Mouse (Mus musculus): ENCODE results near the gene Foxred2. TPM values are rescaled to one million over a fixed set of nuclear protein-coding genes. Genes with fewer than 3 reads are reported as not detected.

The Foxred2 gene
- polyA plus RNA-seq, 1 experiment from 2014 or later, result 10.8 TPM

DNA sequence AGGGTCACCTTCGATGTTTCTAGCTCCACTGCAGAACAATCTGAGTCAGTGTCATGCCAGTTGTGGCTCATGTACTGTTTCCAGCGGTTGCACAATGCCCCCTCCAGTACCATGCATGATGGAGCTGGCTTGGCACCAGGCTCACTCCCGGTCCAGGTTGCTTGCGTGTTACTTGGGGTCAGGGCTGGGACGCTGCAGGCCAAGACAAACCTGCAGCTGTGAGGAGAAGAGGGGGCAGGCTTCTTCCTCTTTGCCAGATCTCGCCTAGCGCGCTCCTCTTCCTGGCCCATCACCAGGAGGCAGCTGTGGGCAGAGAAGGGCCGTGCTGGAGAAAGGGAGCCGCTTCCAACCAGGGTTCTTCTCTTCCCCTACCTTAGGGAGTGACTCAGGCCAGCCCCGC, 22.2 kb downstream of the Foxred2 start:
- Histone ChIP-seq H3K4me2 (replicated peaks) (no peak overlapping the region), H3K27ac (no peak overlapping the region)

DNA sequence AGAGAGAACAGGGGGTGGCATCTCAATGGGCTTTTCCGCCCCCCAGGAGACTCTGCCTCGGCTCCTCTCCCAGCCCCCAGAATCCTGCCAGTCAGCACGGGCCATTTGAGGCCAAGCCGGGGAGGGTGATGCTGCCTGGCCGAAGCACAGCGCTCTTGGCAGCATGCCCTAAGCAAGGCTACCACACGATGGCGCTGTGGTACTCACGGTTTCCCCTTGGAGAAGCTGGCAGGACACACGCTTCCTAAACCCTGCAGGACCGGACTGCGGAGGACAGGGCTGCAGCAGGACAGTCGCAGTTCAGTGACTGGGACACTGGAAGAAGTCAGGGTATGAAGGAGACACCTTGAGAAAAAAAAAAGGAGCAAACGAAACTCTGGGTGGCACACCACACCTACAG, 22.8 kb downstream of the Foxred2 start:
- H3K27ac ChIP-seq, result no peak overlapping the region
- under 1% methylated on average over 14 of the region's 14 CpGs for WGBS
- H3K9ac ChIP-seq, result peak overlapping the region; percentile 42; the same call in 1 of the 2 replicates
- no peaks in the 10 kb centered on the region for H3K9me3 ChIP-seq (ENCODE audit: control insufficient read depth, low read length)
- H3K4me1 ChIP-seq (replicated peaks; ENCODE audit: control insufficient read depth, insufficient read depth, low read length), result peaks cover 14% of the 10 kb centered on the region
- peak; percentile 98 for DNase-seq (ENCODE audit: low spot score)
- H3K27me3 ChIP-seq (ENCODE audit: control insufficient read depth, insufficient read depth, low read length), result no peaks in the 10 kb centered on the region
- no peaks in the 10 kb centered on the region for H3K36me3 ChIP-seq (replicated peaks; ENCODE audit: control insufficient read depth, insufficient read depth)
- H3K4me3 ChIP-seq (replicated peaks; ENCODE audit: low read length), result peak overlapping the region; percentile 10; the same call in 1 of the 2 replicates
- peak; percentile 42; the same call in 1 of the 2 replicates for ATAC-seq (ENCODE audit: low FRiP score)
- peak overlapping the region; percentile 42 for H3K4me2 ChIP-seq (replicated peaks)

More for the DNA sequence above, 22.2 kb downstream of the Foxred2 start:
- Histone ChIP-seq H3K36me3 (replicated peaks; ENCODE audit: control insufficient read depth, insufficient read depth) (no peaks in the 10 kb centered on the region), H3K27me3 (ENCODE audit: control insufficient read depth, insufficient read depth, low read length) (no peaks in the 10 kb centered on the region), H3K4me1 (replicated peaks; ENCODE audit: control insufficient read depth, insufficient read depth, low read length) (peaks cover 13% of the 10 kb centered on the region), H3K4me3 (replicated peaks; ENCODE audit: low read length) (no peak overlapping the region), H3K9ac (no peak overlapping the region), H3K9me3 (ENCODE audit: control insufficient read depth, low read length) (no peaks in the 10 kb centered on the region)
- WGBS, result 76% methylated on average over 11 of the region's 11 CpGs
- DNase-seq (ENCODE audit: low spot score), result no peak
- ATAC-seq (ENCODE audit: low FRiP score), result no peak

DNA sequence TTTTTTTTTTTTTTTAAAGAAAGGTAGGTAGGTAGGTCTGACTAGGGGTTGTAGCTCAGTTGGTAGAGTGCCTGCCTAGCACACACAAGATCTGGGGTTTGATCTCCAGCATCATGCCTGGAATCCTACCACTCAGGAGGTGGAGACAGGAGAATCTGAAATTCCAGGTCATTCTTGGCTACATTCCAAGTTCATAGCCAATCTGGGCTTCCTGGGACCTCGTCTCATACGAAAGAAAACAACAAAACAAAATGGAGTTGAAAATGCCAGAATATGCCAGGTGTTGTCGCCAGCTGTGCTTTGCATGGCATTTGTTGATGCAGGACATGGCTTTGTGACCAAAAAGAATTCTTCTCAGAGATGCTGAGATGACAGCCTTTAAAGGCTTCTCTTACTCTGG, 23.3 kb downstream of the Foxred2 start:
- 80% methylated on average over 3 of the region's 3 CpGs for WGBS
- Histone ChIP-seq H3K4me3 (replicated peaks; ENCODE audit: low read length) (no peak overlapping the region), H3K36me3 (replicated peaks; ENCODE audit: control insufficient read depth, insufficient read depth) (no peaks in the 10 kb centered on the region), H3K4me1 (replicated peaks; ENCODE audit: control insufficient read depth, insufficient read depth, low read length) (peaks cover 14% of the 10 kb centered on the region), H3K9ac (0 out of 2 replicates have a peak overlapping the region, but pooled peaks have one; percentile 42), H3K27me3 (ENCODE audit: control insufficient read depth, insufficient read depth, low read length) (no peaks in the 10 kb centered on the region), H3K27ac (no peak overlapping the region), H3K4me2 (replicated peaks) (no peak overlapping the region), H3K9me3 (ENCODE audit: control insufficient read depth, low read length) (no peaks in the 10 kb centered on the region)
- DNase-seq (ENCODE audit: low spot score) (no peak), ATAC-seq (ENCODE audit: low FRiP score) (no peak)

DNA sequence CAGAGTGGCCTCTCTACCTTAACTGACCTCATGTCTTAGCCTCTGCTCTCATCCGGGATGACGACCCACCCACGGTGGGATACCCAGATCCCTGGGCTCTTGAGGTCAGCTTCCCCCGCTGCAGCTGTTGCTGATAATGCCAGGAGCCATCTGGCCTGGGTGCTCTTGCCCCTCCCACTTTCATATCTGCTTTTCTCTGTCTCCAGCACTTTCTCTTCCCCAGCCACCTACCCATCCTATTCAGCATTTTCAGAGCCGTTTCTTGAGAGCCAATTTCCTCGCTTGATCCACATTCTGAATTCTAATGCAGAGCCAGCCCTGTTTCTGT, 24.9 kb downstream of the Foxred2 start:
- DNase-seq (ENCODE audit: low spot score), result no peak
- H3K27ac ChIP-seq, result no peak overlapping the region
- no peak for ATAC-seq (ENCODE audit: low FRiP score)
- no peak overlapping the region for H3K4me2 ChIP-seq (replicated peaks)
- H3K4me3 ChIP-seq (replicated peaks; ENCODE audit: low read length), result no peak overlapping the region
- WGBS, result 75% methylated on average over 6 of the region's 6 CpGs
- peaks cover 22% of the 10 kb centered on the region for H3K4me1 ChIP-seq (replicated peaks; ENCODE audit: control insufficient read depth, insufficient read depth, low read length)
- peaks cover 7% of the 10 kb centered on the region for H3K36me3 ChIP-seq (replicated peaks; ENCODE audit: control insufficient read depth, insufficient read depth)
- no peaks in the 10 kb centered on the region for H3K27me3 ChIP-seq (ENCODE audit: control insufficient read depth, insufficient read depth, low read length)
- H3K9ac ChIP-seq, result no peak overlapping the region
- H3K9me3 ChIP-seq (ENCODE audit: control insufficient read depth, low read length), result no peaks in the 10 kb centered on the region

GRCm38 (mm10) chr15:77930986-77931688, 25.4 kb downstream of the Foxred2 start:
- no peaks in the 10 kb centered on the region for H3K27me3 ChIP-seq (ENCODE audit: control insufficient read depth, insufficient read depth, low read length)
- no peak overlapping the region for H3K9ac ChIP-seq
- H3K36me3 ChIP-seq (replicated peaks; ENCODE audit: control insufficient read depth, insufficient read depth), result peaks cover 12% of the 10 kb centered on the region
- no peak for ATAC-seq (ENCODE audit: low FRiP score)
- DNase-seq (ENCODE audit: low spot score), result no peak
- peaks cover 22% of the 10 kb centered on the region for H3K4me1 ChIP-seq (replicated peaks; ENCODE audit: control insufficient read depth, insufficient read depth, low read length)
- H3K4me3 ChIP-seq (replicated peaks; ENCODE audit: low read length), result no peak overlapping the region
- no peak overlapping the region for H3K4me2 ChIP-seq (replicated peaks)
- no peaks in the 10 kb centered on the region for H3K9me3 ChIP-seq (ENCODE audit: control insufficient read depth, low read length)
- no peak overlapping the region for H3K27ac ChIP-seq
- WGBS, result 84% methylated on average over 6 of the region's 6 CpGs

- no peak overlapping the region for H3K27ac ChIP-seq
- peak overlapping the region; percentile 71 for H3K4me3 ChIP-seq (replicated peaks; ENCODE audit: low read length)
- no peaks in the 10 kb centered on the region for H3K9me3 ChIP-seq (ENCODE audit: control insufficient read depth, low read length)
- ATAC-seq (ENCODE audit: low FRiP score) (no peak), DNase-seq (ENCODE audit: low spot score) (no peak)
- H3K4me1 ChIP-seq (replicated peaks; ENCODE audit: control insufficient read depth, insufficient read depth, low read length), result peaks cover 22% of the 10 kb centered on the region
- H3K4me2 ChIP-seq (replicated peaks), result peak overlapping the region; percentile 81
- peaks cover 19% of the 10 kb centered on the region for H3K36me3 ChIP-seq (replicated peaks; ENCODE audit: control insufficient read depth, insufficient read depth)
- H3K9ac ChIP-seq, result peak overlapping the region; percentile 60; the same call in 1 of the 2 replicates
- WGBS, result 63% methylated on average over 8 of the region's 8 CpGs
- no peaks in the 10 kb centered on the region for H3K27me3 ChIP-seq (ENCODE audit: control insufficient read depth, insufficient read depth, low read length)
Observed at GRCm38 (mm10) chr15:77929804-77930203, 26.7 kb downstream of the Foxred2 start.

DNA sequence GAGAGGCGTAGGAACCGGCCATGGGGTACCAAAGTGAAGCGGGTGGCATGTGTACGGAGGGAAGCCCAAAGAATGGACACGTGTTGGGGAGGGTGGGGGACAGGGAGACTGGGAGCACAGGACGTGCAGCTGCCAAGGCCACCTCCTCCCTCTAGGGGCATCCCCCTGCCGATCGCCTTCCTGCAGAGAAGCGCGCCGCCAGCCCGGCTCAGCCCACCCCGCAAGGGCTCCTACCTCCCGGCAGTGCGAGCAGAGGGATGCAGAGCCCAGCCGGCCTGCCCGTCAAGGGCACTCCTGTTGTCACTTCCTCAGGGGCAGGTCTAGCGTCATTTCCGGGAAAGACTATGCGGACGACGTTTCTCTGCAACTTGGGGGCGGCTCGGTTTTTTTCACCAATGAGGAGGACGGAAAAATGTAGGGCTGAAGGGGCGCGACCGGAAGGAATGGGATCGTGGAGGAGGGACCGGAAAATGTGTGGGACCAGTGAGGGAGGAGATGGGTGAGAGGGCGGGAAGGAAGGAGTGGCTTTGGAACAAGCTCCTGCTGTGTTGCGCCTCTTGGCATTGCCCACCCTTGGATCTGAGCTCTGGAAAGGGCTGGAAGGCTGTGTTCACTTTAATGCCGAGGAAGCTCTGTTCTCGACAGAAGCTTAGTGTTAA, 27.7 kb downstream of the Foxred2 start, which contains the start of gene Txn2:
Gene Txn2, minus strand, starts transcription at position 334 of the 659 bp plus-strand sequence.
- DNase-seq (ENCODE audit: low spot score), result peak; percentile 97
- WGBS, result under 1% methylated on average over 33 of the region's 34 CpGs
- Histone ChIP-seq H3K27me3 (ENCODE audit: control insufficient read depth, insufficient read depth, low read length) (no peaks in the 10 kb centered on the region), H3K4me1 (replicated peaks; ENCODE audit: control insufficient read depth, insufficient read depth, low read length) (peaks cover 22% of the 10 kb centered on the region), H3K27ac (peak within 1 kb of the TSS; percentile 96), H3K4me2 (replicated peaks) (peak within 1 kb of the TSS; percentile 81), H3K9me3 (ENCODE audit: control insufficient read depth, low read length) (no peaks in the 10 kb centered on the region), H3K4me3 (replicated peaks; ENCODE audit: low read length) (peak within 1 kb of the TSS; percentile 71), H3K9ac (peak within 1 kb of the TSS; percentile 72), H3K36me3 (replicated peaks; ENCODE audit: control insufficient read depth, insufficient read depth) (peaks cover 29% of the 10 kb centered on the region)
- peak; percentile 96 for ATAC-seq (ENCODE audit: low FRiP score)

DNA sequence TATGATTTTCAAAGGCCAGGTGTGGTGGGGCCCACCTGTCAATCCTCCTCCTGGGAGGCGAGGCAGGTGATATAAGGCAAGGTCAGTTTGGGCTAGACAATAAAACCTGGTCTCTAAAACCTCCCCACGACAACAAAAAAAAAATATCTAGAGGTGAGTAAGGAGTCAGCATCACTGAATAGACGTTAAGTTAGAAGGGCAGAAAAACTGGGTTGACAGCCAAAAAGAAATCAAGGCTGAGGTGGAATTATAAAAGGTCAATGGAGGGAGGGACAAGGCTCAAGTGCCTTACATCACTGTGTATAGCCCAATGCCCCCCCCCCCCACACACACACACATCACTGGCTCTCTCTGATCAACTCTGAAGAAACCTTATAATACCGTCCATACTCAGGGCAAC, 28.4 kb downstream of the Foxred2 start:
- Histone ChIP-seq H3K36me3 (replicated peaks; ENCODE audit: control insufficient read depth, insufficient read depth) (peaks cover 37% of the 10 kb centered on the region), H3K9ac (peak overlapping the region; percentile 72), H3K27me3 (ENCODE audit: control insufficient read depth, insufficient read depth, low read length) (no peaks in the 10 kb centered on the region), H3K4me2 (replicated peaks) (peak overlapping the region; percentile 66), H3K4me3 (replicated peaks; ENCODE audit: low read length) (peak overlapping the region; percentile 71), H3K9me3 (ENCODE audit: control insufficient read depth, low read length) (no peaks in the 10 kb centered on the region), H3K4me1 (replicated peaks; ENCODE audit: control insufficient read depth, insufficient read depth, low read length) (peaks cover 17% of the 10 kb centered on the region), H3K27ac (peak overlapping the region; percentile 96)
- no peak for DNase-seq (ENCODE audit: low spot score)
- WGBS, result 32% methylated on average over 4 of the region's 4 CpGs
- ATAC-seq (ENCODE audit: low FRiP score), result no peak

GRCm38 (mm10) chr15:77926921-77927320, 29.6 kb downstream of the Foxred2 start:
- Histone ChIP-seq H3K9ac (no peak overlapping the region), H3K4me3 (replicated peaks; ENCODE audit: low read length) (no peak overlapping the region), H3K9me3 (ENCODE audit: control insufficient read depth, low read length) (no peaks in the 10 kb centered on the region), H3K36me3 (replicated peaks; ENCODE audit: control insufficient read depth, insufficient read depth) (peaks cover 48% of the 10 kb centered on the region), H3K4me1 (replicated peaks; ENCODE audit: control insufficient read depth, insufficient read depth, low read length) (peaks cover 17% of the 10 kb centered on the region), H3K27ac (no peak overlapping the region), H3K27me3 (ENCODE audit: control insufficient read depth, insufficient read depth, low read length) (no peaks in the 10 kb centered on the region), H3K4me2 (replicated peaks) (no peak overlapping the region)
- DNase-seq (ENCODE audit: low spot score) (no peak), ATAC-seq (ENCODE audit: low FRiP score) (no peak)
- WGBS, result 96% methylated on average over 5 of the region's 5 CpGs

Data from hindbrain, embryonic 14.5 days (tissue).